Mouse (Mus musculus) adrenal gland (tissue): ENCODE measurements around the gene Kcnj11.

Experiments
- intact Hi-C: fragments of 180-260 bp; cut with DNase I; formaldehyde crosslinking; loops from one replicate; pipeline ENCODE4 v1.15.1; 2025

Gene Kcnj11

GRCm38 (mm10) chr7:46104256-46104915, 3.8 kb upstream of the Kcnj11 start:
- intact Hi-C loops: no loop called here

DNA sequence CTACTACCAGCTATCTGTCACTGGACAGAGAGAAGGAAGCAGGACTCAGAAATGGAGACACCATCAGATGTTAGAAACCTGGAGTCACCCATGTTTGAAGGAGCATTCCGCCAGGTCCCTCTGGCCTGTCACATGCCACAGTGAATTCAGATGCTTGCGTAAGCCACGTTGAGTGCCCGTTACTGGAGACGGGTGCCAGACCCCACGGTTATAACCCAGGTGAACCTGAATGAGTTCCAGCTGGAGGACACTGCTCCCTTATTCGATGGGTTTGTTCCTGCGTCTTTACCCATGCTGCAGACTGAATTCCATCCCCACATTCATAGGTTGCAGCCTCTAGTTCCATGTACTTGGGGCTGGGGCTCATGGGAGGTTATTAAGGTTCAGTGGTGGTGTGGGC, 3.2 kb upstream of the Kcnj11 start:
- intact Hi-C loops: no loop called here

- intact Hi-C loops: no loop called here
Measured at GRCm38 (mm10) chr7:46103075-46103591, 2.6 kb upstream of the Kcnj11 start.

DNA sequence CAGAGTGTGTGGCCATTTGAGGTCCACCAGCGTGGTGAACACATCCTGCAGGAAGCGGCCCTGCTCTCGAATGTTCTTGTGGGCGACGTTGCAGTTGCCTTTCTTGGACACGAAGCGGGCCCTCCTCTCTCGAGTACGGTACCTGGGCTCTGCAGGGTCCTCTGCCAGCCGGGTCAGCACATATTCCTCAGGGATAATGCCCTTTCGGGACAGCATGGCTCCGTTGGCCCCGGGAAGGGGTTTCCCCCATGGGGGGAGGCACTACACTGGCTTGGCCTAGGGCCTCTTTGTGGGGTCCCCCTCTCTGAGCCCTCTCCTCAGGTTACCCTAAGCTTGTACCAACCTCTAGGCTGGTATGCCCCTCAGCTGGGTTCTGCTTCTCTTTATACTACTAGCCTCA, 882 bp downstream of the Kcnj11 start:
- intact Hi-C loops: no loop called here

- intact Hi-C loops: no loop called here
Measured at GRCm38 (mm10) chr7:46098919-46099286, 1.7 kb downstream of the Kcnj11 start.

DNA sequence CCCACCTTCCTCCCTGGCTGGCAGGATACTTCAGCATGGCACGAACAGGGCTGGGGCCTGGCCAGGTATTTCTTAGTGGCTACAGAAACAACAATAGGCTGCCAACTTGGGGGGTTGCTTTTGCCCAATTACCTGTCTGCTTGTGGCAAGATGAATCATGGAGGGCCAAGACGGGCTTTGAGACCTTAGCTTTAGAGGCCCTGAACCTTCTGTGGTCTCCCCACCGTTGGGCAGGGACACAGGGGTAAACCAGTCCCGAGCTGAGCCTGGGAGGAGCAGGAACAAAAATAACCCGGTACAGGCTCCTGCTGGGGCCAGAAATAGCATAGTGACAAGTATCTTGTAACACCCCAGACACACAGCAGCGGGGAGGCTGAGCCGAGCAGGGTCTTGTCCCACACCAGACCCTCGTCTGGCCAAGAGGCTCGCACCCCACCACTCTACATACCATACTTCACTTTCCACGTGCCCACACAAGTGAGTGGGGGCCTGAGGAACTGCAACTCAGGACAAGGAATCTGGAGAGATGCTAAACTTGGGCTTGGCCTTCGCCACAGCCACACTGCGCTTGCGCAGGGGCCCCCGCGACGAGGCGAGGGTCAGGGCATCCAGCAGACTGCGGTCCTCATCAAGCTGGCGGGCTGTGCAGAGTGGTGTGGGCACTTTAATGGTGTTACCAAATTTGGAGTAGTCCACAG, 2.2 kb downstream of the Kcnj11 start:
- intact Hi-C loops: no loop called here

- intact Hi-C loops: loop anchor here (2.0 kb wide), 2 partner anchors 85 to 129 kb away; no protein-coding TSS in a partner anchor
Measured at GRCm38 (mm10) chr7:46097319-46097783, 3.2 kb downstream of the Kcnj11 start.

DNA sequence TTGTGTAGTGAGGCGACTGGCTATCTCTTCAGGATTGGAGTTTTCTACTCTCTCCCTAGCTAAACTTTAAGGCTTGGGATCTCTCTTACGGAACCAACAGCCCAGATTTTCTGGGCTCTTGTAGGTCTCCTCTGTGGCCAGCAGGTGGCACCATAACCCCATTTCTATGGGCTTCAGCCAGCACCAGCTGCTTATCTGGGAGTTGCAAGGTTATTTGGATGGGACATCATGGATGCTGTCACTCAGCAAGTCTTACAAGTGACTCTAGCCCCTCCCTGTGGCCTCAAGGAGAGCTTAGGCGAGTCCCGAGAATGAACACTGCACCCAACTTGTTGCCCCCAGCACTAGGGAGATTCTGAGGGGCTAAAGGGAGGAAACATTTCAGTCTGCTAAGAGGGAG, 4.4 kb downstream of the Kcnj11 start:
- intact Hi-C loops: loop anchor here (1.0 to 2.0 kb wide), 3 partner anchors 87 to 131 kb away; no protein-coding TSS in a partner anchor

DNA sequence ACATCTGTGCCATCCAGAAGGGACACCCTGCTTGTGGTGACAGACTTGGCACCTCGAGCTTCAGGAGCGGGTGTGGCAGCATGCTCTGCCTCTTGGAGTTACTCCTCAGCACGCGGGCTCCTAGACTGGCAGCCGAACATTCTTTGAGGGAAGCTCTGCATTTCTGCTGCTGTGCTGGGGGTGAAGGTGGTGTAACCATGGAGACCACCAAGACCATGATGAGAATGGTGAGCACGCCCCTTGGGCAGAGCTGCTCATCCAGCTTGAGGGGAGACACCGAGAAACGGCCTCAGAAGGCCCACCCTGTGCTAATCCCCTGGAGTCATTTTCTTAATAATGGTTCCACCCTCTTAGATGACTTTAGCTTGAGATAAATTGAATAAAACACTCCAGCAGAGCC, 7.8 kb downstream of the Kcnj11 start:
- intact Hi-C loops: no loop called here

- intact Hi-C loops: no loop called here
Measured at GRCm38 (mm10) chr7:46088241-46088640, 12.3 kb downstream of the Kcnj11 start.

- intact Hi-C loops: no loop called here
Measured at GRCm38 (mm10) chr7:46086378-46086777, 14.2 kb downstream of the Kcnj11 start.

DNA sequence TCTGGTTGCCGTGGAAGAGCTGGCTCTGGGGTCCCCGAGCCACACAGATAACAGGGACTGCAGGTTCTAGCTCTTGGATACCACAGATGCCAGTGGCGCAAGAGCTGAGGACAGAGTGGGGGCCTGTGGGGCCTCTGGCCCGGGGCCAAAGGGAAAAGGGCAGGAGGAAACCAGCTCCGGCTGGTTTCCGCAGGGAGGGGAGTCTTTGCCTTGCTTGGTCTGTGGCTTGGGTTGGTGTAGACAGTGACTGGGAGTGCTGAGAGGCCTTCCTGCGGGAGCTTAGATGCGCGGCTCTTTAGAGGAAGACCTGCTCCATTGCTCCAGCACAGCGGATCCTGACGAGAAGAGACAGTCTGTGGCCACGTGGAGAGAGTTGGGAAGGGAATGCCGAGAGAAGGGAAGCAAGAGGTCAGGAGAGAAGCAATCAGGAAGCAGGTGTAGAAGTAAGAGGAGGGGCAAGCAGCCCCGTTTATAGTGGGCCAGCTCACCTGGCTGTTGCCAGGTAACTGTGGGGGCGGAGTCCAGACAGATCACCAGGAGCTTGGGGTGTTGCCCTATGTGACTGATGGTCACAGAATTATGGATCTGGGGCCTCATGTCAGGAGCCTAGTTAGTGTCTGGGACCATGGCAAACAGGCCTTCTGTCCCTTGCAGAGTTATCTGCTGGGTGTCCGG, 15.6 kb downstream of the Kcnj11 start:
- intact Hi-C loops: no loop called here

GRCm38 (mm10) chr7:46084024-46084423, 16.5 kb downstream of the Kcnj11 start:
- intact Hi-C loops: no loop called here

GRCm38 (mm10) chr7:46077675-46078074, 22.9 kb downstream of the Kcnj11 start:
- intact Hi-C loops: no loop called here

DNA sequence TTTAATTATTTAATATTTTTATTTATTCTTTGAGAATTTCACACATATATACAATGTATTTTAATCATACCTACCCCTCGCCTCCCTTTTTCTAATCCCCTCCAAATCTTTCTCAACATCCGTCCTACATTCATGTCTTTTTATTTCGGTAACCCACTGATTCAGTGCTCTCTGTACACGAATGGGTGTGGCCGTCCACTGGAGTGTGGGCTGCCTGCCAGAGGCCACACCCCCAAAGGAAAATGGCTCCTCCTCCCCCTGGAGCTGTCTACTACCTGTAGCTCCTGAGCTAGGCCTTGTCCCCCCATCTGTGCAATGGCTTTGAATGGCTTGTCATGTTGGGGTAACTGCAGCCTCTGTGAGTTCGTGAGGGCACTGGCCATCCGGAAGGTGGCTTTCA, 23.7 kb downstream of the Kcnj11 start:
- intact Hi-C loops: no loop called here

DNA sequence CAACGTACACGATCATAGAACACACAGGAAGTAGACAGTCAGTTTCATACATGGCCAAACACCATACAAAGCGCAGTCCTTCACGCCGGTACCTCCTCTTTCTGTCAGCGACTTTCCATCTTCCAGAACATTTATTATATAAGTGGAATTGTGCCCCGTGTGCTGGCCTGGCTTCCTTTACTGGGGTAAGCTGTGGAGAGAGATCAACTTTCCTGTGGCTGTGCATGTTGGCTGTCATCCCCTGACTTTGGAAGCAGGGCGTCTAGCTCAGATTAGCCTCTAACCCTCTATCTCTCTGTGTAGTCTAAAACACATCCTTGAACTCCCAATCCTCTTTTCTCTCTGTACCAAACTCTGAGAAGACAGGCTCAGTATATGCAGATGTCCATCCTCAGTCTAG, 31.7 kb downstream of the Kcnj11 start:
- intact Hi-C loops: no loop called here

DNA sequence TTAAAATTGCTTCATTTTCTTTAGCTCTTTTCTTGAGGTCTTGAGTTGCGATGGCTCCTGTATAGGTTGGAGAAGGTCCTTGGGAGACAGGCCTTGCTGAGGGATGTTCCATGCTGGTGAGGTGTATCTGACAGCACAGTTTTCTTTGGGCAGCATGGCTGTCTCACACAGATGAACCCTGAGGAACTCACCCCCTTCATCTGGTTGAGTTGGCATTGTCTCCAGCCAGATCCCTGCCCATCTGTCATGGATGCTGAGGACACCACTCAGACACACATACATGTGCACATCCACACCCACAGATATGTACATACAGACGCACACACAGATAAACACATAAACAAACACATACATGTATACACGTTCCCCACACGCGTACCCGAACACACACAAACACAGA, 37.3 kb downstream of the Kcnj11 start:
- intact Hi-C loops: no loop called here

DNA sequence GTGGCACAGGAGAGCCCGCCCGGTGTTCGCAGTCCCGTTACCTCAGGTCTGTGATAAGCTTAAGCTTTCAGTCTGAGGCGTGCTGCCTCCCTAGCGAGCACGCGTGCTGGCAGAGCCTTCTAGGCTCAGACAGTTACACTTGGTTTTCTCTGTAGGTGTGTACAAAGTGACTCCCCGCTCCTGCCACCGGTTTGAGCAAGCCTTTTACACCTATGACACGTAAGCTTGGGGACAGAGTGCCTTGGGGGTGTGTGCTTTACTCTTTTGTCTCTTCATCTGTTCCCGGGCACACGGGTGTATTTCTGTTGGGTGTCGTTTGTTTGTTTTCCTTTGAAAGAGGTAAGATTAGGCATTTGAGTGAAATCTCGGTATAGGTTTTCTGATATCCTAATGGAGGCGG, 39.0 kb downstream of the Kcnj11 start:
- intact Hi-C loops: no loop called here

DNA sequence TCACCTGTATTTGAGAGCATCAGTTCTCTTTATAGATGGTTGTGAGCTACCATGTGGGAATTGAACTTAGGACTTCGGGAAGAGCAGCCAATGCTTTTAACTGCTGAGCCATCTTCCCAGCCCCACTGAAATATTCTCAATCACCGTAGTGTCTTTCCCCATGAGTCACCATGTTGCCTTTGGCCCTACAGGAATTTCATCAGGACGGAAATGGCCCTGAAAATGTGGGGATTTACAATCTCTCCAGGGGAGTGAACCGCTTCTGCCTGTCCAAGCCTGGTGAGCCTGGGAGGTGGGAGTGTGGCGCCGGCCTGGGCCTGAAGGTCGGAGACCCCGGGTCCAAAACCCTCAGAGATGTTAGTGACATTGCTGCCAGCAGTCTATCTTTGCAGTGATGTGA, 39.9 kb downstream of the Kcnj11 start:
- intact Hi-C loops: no loop called here

DNA sequence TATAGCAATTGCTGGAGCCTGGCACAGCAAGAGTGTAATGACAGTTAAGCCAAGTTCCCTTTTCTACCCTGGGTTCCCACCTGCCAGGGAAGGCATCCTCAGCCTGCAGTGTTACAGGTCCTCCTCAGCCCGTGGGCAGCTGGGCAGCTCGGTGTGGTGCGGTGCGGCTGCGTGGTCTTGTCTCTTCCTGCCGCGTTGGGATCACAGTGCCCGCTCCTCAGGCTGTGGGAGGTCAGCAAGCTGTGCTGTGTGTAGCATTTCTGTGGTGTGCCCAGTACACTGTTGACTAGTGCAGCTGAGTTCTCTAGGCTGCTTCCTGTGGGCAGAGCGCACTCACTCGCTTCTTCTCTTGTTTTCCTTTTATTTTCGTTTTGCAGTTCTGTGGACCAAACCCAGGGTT, 41.7 kb downstream of the Kcnj11 start:
- intact Hi-C loops: no loop called here

DNA sequence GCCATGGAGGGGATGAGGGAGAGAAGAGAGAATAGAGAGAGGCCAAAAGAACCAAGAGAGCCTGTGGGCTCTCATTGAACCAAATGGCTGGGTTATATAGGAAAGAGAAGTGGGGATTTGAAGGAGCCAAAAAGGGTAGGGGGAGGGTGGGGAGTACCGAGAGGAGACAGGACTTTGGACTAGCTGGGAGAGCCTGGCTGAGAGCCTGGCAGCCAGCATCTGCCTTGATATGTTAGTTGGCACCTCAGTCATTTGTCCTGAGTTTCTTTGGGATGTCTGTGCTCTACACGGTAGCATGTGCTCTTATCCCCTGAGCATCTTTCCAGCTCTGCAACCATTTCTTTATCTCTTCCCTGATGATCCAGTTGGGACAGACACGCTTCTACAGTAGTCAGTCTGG, 47.0 kb downstream of the Kcnj11 start:
- intact Hi-C loops: no loop called here

DNA sequence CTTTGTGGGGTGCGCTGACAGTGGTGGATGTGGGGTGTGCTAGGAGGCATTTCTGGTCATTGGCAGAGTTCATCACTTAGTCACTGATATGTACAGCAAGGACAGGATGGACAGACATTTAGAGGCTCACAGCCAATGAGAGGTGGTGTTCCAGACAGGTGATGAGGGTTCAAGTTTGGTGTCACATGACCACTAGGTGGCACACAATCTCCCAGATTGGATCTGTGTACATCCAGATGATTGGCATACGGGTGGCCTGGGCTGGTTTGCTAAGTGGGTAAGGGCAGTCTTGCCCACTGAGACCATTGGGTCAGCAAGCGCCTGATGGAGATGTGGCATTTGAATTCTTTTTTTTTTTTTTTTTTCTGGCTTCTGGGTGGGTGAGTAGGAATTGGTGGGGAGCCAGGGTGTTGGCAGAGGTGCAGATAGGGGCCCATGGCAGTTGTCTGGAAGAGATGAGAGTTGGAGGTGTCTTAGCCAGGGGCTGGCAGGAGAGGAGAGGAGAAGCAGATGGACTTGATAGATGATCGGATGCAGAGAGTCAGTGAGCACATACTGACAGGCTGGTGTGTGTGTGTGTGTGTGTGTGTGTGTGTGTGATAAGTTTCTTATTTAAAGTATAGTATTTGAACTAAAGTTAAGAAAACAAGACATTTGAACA, 48.3 kb downstream of the Kcnj11 start:
- intact Hi-C loops: no loop called here
